Mouse (Mus musculus) colon, adult 2 months (tissue): ENCODE data around the gene Lhb. TPM values are rescaled to one million over a fixed set of nuclear protein-coding genes. Genes with fewer than 3 reads are reported as not detected.

Experiments used
- polyA plus RNA-seq: library from polyadenylated mRNA; depleted of rRNA; stranded (reverse); fragments of >200 nt; gene quantifications from 2 replicates; pipeline ENCODE4 v1.2.3, GENCODE M21; 2012; rRNA removed

Gene Lhb
- not detected in 2 replicates for polyA plus RNA-seq

GRCm38 (mm10) chr7:45420615-45420919 is at the start of gene Lhb:
TSS of gene Lhb (plus strand) at chr7:45420820.

GRCm38 (mm10) chr7:45395578-45396336 is 24.9 kb upstream of the Lhb start, which contains the start of gene Snrnp70:
TSS of gene Snrnp70 (minus strand) at chr7:45395742.

GRCm38 (mm10) chr7:45405091-45406075 is 15.2 kb upstream of the Lhb start, which contains the start of gene Kcna7:
TSS of gene Kcna7 (plus strand) at chr7:45405653.

GRCm38 (mm10) chr7:45413113-45413863 is 7.3 kb upstream of the Lhb start, which contains the start of gene Ntf5:
TSS of gene Ntf5 (plus strand) at chr7:45413695.

GRCm38 (mm10) chr7:45434203-45435015 is 13.8 kb downstream of the Lhb start, which contains the start of gene Gys1:
TSS of gene Gys1 (plus strand) at chr7:45434844.

GRCm38 (mm10) chr7:45437521-45438276 is 17.1 kb downstream of the Lhb start, which contains the start of gene Ruvbl2:
TSS of gene Ruvbl2 (minus strand) at chr7:45438096.

GRCm38 (mm10) chr7:45459564-45460140 is 39.0 kb downstream of the Lhb start, which contains the start of gene Ftl1:
TSS of gene Ftl1 (minus strand) at chr7:45459884.

GRCm38 (mm10) chr7:45466283-45467089 is 45.9 kb downstream of the Lhb start, which contains the start of gene Bax:
TSS of gene Bax (minus strand) at chr7:45466898.

Other genes starting within 250 kb of the Lhb start
- not detected in 2 replicates for gene Gfy, start 241.3 kb upstream of the Lhb start, polyA plus RNA-seq
- not detected in 2 replicates for gene Pth2, start 239.8 kb upstream of the Lhb start, polyA plus RNA-seq
- 0.05 TPM in 1 of 2 replicates, not detected in the other for gene Ccdc155, start 215.9 kb upstream of the Lhb start, polyA plus RNA-seq
- 1.3 and 2.3 TPM in 2 replicates for gene Dkkl1, start 208.7 kb upstream of the Lhb start, polyA plus RNA-seq
- 10.7 and 13.9 TPM in 2 replicates for gene Tead2, start 205.1 kb upstream of the Lhb start, polyA plus RNA-seq
- 34.3 and 38.4 TPM in 2 replicates for gene Cd37, start 181.7 kb upstream of the Lhb start, polyA plus RNA-seq
- gene Slc6a16, start 179.7 kb upstream of the Lhb start, polyA plus RNA-seq: not detected in 2 replicates
- not detected in 2 replicates for gene Slc6a21, start 143.3 kb upstream of the Lhb start, polyA plus RNA-seq
- 204 and 260 TPM in 2 replicates for gene Trpm4, start 87.0 kb upstream of the Lhb start, polyA plus RNA-seq
- 0.21 and 0.75 TPM in 2 replicates for gene Hrc, start 85.5 kb upstream of the Lhb start, polyA plus RNA-seq
- gene Ppfia3, start 53.8 kb upstream of the Lhb start, polyA plus RNA-seq: 103 and 110 TPM in 2 replicates
- gene Lin7b, start 50.2 kb upstream of the Lhb start, polyA plus RNA-seq: 4.7 and 8.2 TPM in 2 replicates
- 207 and 209 TPM in 2 replicates for gene Snrnp70, start 25.1 kb upstream of the Lhb start, polyA plus RNA-seq
- 0.08 and 0.09 TPM in 2 replicates for gene Kcna7, start 15.2 kb upstream of the Lhb start, polyA plus RNA-seq
- gene Ntf5, start 7.1 kb upstream of the Lhb start, polyA plus RNA-seq: 0.21 and 0.22 TPM in 2 replicates
- 33.2 and 35.8 TPM in 2 replicates for gene Gys1, start 14.0 kb downstream of the Lhb start, polyA plus RNA-seq
- 65.6 and 70.4 TPM in 2 replicates for gene Ruvbl2, start 17.3 kb downstream of the Lhb start, polyA plus RNA-seq
- 2,990 and 3,309 TPM in 2 replicates for gene Ftl1, start 39.1 kb downstream of the Lhb start, polyA plus RNA-seq
- gene Bax, start 46.1 kb downstream of the Lhb start, polyA plus RNA-seq: 109 and 142 TPM in 2 replicates
- 0.12 and 0.19 TPM in 2 replicates for gene Tulp2, start 61.1 kb downstream of the Lhb start, polyA plus RNA-seq
- 0.57 TPM in 1 of 2 replicates, not detected in the other for gene Gm45808, start 66.0 kb downstream of the Lhb start, polyA plus RNA-seq
- gene Dhdh, start 68.0 kb downstream of the Lhb start, polyA plus RNA-seq: 0.93 and 0.98 TPM in 2 replicates
- gene Nucb1, start 89.6 kb downstream of the Lhb start, polyA plus RNA-seq: 833 and 896 TPM in 2 replicates
- gene Ppp1r15a, start 105.4 kb downstream of the Lhb start, polyA plus RNA-seq: 27.9 and 31.0 TPM in 2 replicates
- 9.0 and 9.3 TPM in 2 replicates for gene Plekha4, start 105.5 kb downstream of the Lhb start, polyA plus RNA-seq
- gene Hsd17b14, start 134.1 kb downstream of the Lhb start, polyA plus RNA-seq: 4.5 and 7.4 TPM in 2 replicates
- gene Bcat2, start 149.3 kb downstream of the Lhb start, polyA plus RNA-seq: 55.8 and 58.0 TPM in 2 replicates
- 0.16 and 0.57 TPM in 2 replicates for gene Fgf21, start 194.7 kb downstream of the Lhb start, polyA plus RNA-seq
- 1.8 and 2.4 TPM in 2 replicates for gene Fut1, start 196.5 kb downstream of the Lhb start, polyA plus RNA-seq
- 0.23 and 0.32 TPM in 2 replicates for gene Izumo1, start 201.0 kb downstream of the Lhb start, polyA plus RNA-seq
- 8.1 and 12.7 TPM in 2 replicates for gene Rasip1, start 206.7 kb downstream of the Lhb start, polyA plus RNA-seq
- 1.3 and 2.5 TPM in 2 replicates for gene Mamstr, start 219.2 kb downstream of the Lhb start, polyA plus RNA-seq
- gene Fut2, start 245.6 kb downstream of the Lhb start, polyA plus RNA-seq: 145 and 187 TPM in 2 replicates